Mouse (Mus musculus) forebrain, embryonic 16.5 days (tissue): ENCODE results near the gene Il21r. TPM values are rescaled to one million over a fixed set of nuclear protein-coding genes. Genes with fewer than 3 reads are reported as not detected.

ENCODE experiments used
- ATAC-seq: fragments of 200-750 bp; cut with Nextera tagmentation; 2 replicates; pipeline ENCODE4 v1.8.0; 2017; ENCODE audit warnings: mild to moderate bottlenecking, moderate library complexity
- H3K27ac ChIP-seq: fragments of 300-500 bp; sonication (generic); 2 replicates; pipeline ENCODE4 v1.5.1; 2014; ENCODE audit warnings: low read length, control low read depth
- H3K27me3 ChIP-seq: fragments of 300-500 bp; sonication (generic); replicated peaks from 2 replicates; pipeline ENCODE4 v1.6.1; 2014; ENCODE audit warnings: low read length; ENCODE audit not compliant: control insufficient read depth, insufficient read depth
- H3K36me3 ChIP-seq: fragments of 300-500 bp; sonication (generic); 2 replicates; pipeline ENCODE4 v1.6.1; 2014; ENCODE audit not compliant: control insufficient read depth, insufficient read depth
- H3K4me1 ChIP-seq: fragments of 300-500 bp; sonication (generic); replicated peaks from 2 replicates; pipeline ENCODE4 v1.6.1; 2014; ENCODE audit warnings: low read length; ENCODE audit not compliant: control insufficient read depth, insufficient read depth
- H3K4me2 ChIP-seq: fragments of 300-500 bp; sonication (generic); 2 replicates; pipeline ENCODE4 v1.6.1; 2014; ENCODE audit warnings: mild to moderate bottlenecking, low read length, control low read depth
- H3K4me3 ChIP-seq: fragments of 300-500 bp; sonication (generic); replicated peaks from 2 replicates; pipeline ENCODE4 v1.5.1; 2014; ENCODE audit warnings: mild to moderate bottlenecking, low read length, control low read depth
- H3K9ac ChIP-seq: fragments of 300-500 bp; sonication (generic); replicated peaks from 2 replicates; pipeline ENCODE4 v1.6.1; 2014; ENCODE audit warnings: low read depth, low read length, control low read depth
- H3K9me3 ChIP-seq: fragments of 300-500 bp; sonication (generic); 2 replicates; pipeline ENCODE4 v1.6.1; 2016; ENCODE audit warnings: low read length; ENCODE audit not compliant: control insufficient read depth
- WGBS: fragments of 180-500 bp; shearing (Covaris S2); extraction: QIAGEN DNeasy Blood & Tissue Kit; methylation state at CpG from one replicate; pipeline ENCODE4 v1.1.7; 2014; 5-methylcytosine and 5-hydroxymethylcytosine counted together
- polyA plus RNA-seq: library from polyadenylated mRNA; unstranded; fragments of >200 nt; fragmentation: Nextera tagmentation; extraction: Ambion mirVana; gene quantifications from 2 replicates; pipeline ENCODE4 v1.2.1, GENCODE M21; 2015

The Il21r gene
- 0.22 and 0.37 TPM in 2 replicates for polyA plus RNA-seq

GRCm38 (mm10) chr7:125603185-125603631 lies at the start of gene Il21r:
Gene Il21r (plus strand): TSS chr7:125603429.
- Histone ChIP-seq H3K36me3 (no peaks in the 10 kb centered on the region), H3K4me1 (no peaks in the 10 kb centered on the region), H3K9ac (no peak within 1 kb of the TSS), H3K27me3 (no peaks in the 10 kb centered on the region), H3K27ac (no peak within 1 kb of the TSS), H3K9me3 (no peaks in the 10 kb centered on the region), H3K4me3 (no peak within 1 kb of the TSS), H3K4me2 (no peak within 1 kb of the TSS)
- WGBS = 75% methylated on average over 11 of the region's 11 CpGs
- ATAC-seq = no peak

DNA sequence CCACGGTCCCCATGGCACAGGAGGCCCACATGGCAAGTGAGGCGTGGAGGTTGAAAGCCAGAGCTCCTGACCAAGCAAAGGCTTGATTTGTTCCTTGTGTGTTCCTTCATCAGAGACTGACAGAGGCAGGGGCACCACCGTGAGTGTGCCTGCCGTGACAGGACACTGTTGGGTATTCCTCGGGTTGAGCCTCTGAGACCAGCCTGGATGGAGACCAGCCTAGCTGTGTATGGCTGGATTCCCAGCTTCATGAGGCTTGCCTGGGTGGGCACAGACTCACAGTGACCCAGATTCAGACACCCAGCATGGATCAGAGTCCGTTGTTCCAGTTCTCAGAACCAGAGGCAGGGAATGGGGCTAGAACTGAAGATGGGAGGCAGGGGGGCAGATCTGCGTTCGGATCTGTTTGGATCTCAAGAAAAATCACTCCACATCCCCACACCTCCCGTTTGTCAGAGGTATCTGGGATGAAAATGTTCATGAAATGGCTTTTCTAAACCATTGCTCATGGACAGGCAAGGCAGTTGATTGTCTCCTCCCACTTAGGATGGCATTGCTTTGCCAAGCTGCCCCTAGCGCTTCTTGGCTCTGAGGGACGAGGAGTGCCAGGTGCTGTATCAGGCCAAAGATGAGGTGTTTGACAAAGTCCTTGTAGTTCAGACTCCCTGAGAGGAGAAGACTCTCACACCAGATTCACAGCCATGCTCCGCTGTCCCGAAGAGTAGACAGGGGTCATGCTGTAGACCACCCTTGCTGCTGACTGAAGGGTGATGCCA lies 49.4 kb upstream of the Il21r start:
- H3K4me3 ChIP-seq = no peak overlapping the region
- ATAC-seq = no peak
- peaks cover 15% of the 10 kb centered on the region for H3K27me3 ChIP-seq
- H3K9me3 ChIP-seq = no peaks in the 10 kb centered on the region
- no peak overlapping the region for H3K27ac ChIP-seq
- H3K36me3 ChIP-seq = no peaks in the 10 kb centered on the region
- H3K4me2 ChIP-seq = no peak overlapping the region
- 85% methylated on average over 13 of the region's 13 CpGs for WGBS
- H3K4me1 ChIP-seq = peaks cover 13% of the 10 kb centered on the region
- H3K9ac ChIP-seq = no peak overlapping the region

- no peak overlapping the region for H3K27ac ChIP-seq
- H3K36me3 ChIP-seq = no peaks in the 10 kb centered on the region
- H3K4me3 ChIP-seq = no peak overlapping the region
- no peak overlapping the region for H3K4me2 ChIP-seq
- H3K27me3 ChIP-seq = peaks cover 15% of the 10 kb centered on the region
- no peak for ATAC-seq
- 91% methylated on average over 9 of the region's 9 CpGs for WGBS
- no peaks in the 10 kb centered on the region for H3K9me3 ChIP-seq
- peaks cover 13% of the 10 kb centered on the region for H3K4me1 ChIP-seq
- no peak overlapping the region for H3K9ac ChIP-seq
These were observed 48.6 kb upstream of the Il21r start for GRCm38 (mm10) chr7:125554456-125555114.

DNA sequence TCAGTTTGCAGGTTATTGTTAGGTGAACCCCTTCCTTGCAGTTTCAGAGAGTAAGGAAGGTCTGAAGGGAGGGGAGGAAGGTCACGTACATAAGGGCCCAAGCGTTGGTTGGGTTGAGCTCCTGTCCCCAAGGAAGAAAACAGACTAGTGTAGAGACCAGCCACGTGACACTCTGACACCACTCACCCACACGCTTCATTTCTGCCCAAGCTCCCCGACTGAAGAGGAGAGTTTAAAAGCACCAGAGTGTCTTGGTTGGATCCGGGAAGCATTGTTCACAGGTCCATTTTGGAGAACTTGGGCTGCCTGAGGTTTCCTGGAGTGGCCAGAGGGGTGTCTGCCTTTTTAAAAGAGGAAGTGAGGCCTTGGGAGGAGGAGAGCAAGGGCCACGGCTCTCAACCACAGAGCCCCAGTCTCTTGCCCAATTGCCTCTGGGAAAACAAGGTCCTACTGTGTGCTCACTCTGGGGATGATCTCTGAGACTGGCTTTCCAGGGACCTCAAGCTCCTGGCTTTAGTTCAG lies 47.8 kb upstream of the Il21r start:
- peaks cover 13% of the 10 kb centered on the region for H3K4me1 ChIP-seq
- H3K4me3 ChIP-seq = no peak overlapping the region
- ATAC-seq = no peak
- H3K27ac ChIP-seq = no peak overlapping the region
- no peaks in the 10 kb centered on the region for H3K36me3 ChIP-seq
- H3K9ac ChIP-seq = no peak overlapping the region
- 84% methylated on average over 7 of the region's 7 CpGs for WGBS
- peaks cover 13% of the 10 kb centered on the region for H3K27me3 ChIP-seq
- no peak overlapping the region for H3K4me2 ChIP-seq
- no peaks in the 10 kb centered on the region for H3K9me3 ChIP-seq

DNA sequence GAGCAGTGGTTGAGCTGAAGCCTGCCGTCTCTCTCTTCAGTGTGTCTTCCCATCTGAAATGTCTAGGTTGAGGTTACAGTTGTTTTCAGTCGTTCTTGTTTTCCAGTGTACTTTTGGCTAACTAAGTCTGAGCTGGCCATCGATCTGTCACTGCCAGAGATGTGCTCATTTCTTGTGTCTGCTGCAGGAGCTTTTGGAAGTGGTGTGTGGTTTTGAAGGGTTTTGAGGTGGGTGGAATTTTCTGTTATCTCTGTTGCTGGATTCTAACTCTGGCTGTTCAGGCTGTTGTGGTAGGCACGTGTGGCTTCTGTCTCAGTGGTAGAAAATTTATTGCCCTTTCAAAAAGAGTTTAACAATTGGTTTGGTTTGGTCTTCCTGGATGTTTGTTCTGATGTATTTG lies 47.1 kb upstream of the Il21r start:
- H3K27ac ChIP-seq = no peak overlapping the region
- H3K36me3 ChIP-seq = no peaks in the 10 kb centered on the region
- no peaks in the 10 kb centered on the region for H3K9me3 ChIP-seq
- no peak for ATAC-seq
- 91% methylated on average over 4 of the region's 4 CpGs for WGBS
- no peak overlapping the region for H3K4me2 ChIP-seq
- H3K27me3 ChIP-seq = peaks cover 9% of the 10 kb centered on the region; the same call in 1 of the 2 replicates
- H3K4me1 ChIP-seq = peaks cover 13% of the 10 kb centered on the region
- no peak overlapping the region for H3K9ac ChIP-seq
- no peak overlapping the region for H3K4me3 ChIP-seq

- H3K9ac ChIP-seq = no peak overlapping the region
- no peak overlapping the region for H3K4me2 ChIP-seq
- no peak overlapping the region for H3K27ac ChIP-seq
- no peak overlapping the region for H3K4me3 ChIP-seq
- 62% methylated on average over 8 of the region's 8 CpGs for WGBS
- H3K9me3 ChIP-seq = no peaks in the 10 kb centered on the region
- 0 out of 2 replicates have a peak, but pooled peaks cover 5% of the 10 kb centered on the region for H3K27me3 ChIP-seq
- no peak for ATAC-seq
- peaks cover 8% of the 10 kb centered on the region for H3K4me1 ChIP-seq
- H3K36me3 ChIP-seq = no peaks in the 10 kb centered on the region
These were observed 46.4 kb upstream of the Il21r start for GRCm38 (mm10) chr7:125556865-125557264.

- H3K27me3 ChIP-seq = 0 out of 2 replicates have a peak, but pooled peaks cover under 1% of the 10 kb centered on the region
- no peak overlapping the region for H3K4me3 ChIP-seq
- no peaks in the 10 kb centered on the region for H3K4me1 ChIP-seq
- H3K27ac ChIP-seq = no peak overlapping the region
- no peak overlapping the region for H3K9ac ChIP-seq
- H3K9me3 ChIP-seq = no peaks in the 10 kb centered on the region
- no peaks in the 10 kb centered on the region for H3K36me3 ChIP-seq
- H3K4me2 ChIP-seq = no peak overlapping the region
- ATAC-seq = no peak
- WGBS = 51% methylated on average over 4 of the region's 4 CpGs
These were observed 44.8 kb upstream of the Il21r start for GRCm38 (mm10) chr7:125558401-125558945.

DNA sequence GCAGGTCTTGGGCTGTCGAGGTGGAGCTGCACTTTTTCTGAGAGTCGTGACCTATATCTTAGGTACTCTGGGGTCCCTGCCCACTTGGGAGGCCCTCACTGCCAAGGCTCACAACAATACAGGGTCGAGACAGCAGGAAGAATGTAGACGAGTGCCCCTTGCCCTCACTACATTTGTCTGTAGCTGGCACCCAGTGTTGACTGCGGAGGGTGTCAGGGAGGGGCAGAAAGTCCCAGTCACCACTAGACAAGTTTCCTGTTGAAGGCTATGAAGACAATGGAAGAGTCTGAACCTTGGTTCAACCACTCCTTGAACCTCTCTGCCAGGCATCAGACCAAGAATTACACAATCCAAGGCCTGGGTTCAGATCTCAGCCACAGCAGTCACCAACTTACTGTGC lies 44.2 kb upstream of the Il21r start:
- Histone ChIP-seq H3K27me3 (no peaks in the 10 kb centered on the region), H3K4me2 (no peak overlapping the region), H3K4me1 (no peaks in the 10 kb centered on the region), H3K9ac (no peak overlapping the region), H3K27ac (no peak overlapping the region), H3K4me3 (no peak overlapping the region), H3K9me3 (no peaks in the 10 kb centered on the region), H3K36me3 (no peaks in the 10 kb centered on the region)
- no peak for ATAC-seq
- 67% methylated on average over 5 of the region's 5 CpGs for WGBS

GRCm38 (mm10) chr7:125559537-125559936 lies 43.7 kb upstream of the Il21r start:
- 90% methylated on average over 10 of the region's 10 CpGs for WGBS
- H3K9ac ChIP-seq = no peak overlapping the region
- H3K9me3 ChIP-seq = no peaks in the 10 kb centered on the region
- no peaks in the 10 kb centered on the region for H3K4me1 ChIP-seq
- H3K4me2 ChIP-seq = no peak overlapping the region
- ATAC-seq = no peak
- no peak overlapping the region for H3K4me3 ChIP-seq
- no peaks in the 10 kb centered on the region for H3K27me3 ChIP-seq
- no peak overlapping the region for H3K27ac ChIP-seq
- H3K36me3 ChIP-seq = no peaks in the 10 kb centered on the region
